Mouse (Mus musculus): ENCODE data around the gene Rundc1. TPM values are rescaled to one million over a fixed set of nuclear protein-coding genes. Genes with fewer than 3 reads are reported as not detected.

The Rundc1 gene
- polyA plus RNA-seq, 1 experiment from 2014 or later = 24.5 TPM

GRCm38 (mm10) chr11:101418991-101419390, 5.9 kb upstream of the Rundc1 start:
- WGBS = 62% methylated on average over 6 of the region's 6 CpGs
- Histone ChIP-seq H3K27me3 (ENCODE audit: control insufficient read depth, insufficient read depth, low read length) (no peaks in the 10 kb centered on the region), H3K36me3 (ENCODE audit: control insufficient read depth, insufficient read depth, low read length) (no peaks in the 10 kb centered on the region), H3K9ac (ENCODE audit: low read length) (no peak overlapping the region), H3K4me1 (replicated peaks; ENCODE audit: control insufficient read depth, insufficient read depth, low read length) (peaks cover 3% of the 10 kb centered on the region), H3K27ac (ENCODE audit: low read depth, low read length) (no peak overlapping the region), H3K4me3 (ENCODE audit: low read depth, low read length) (no peak overlapping the region), H3K4me2 (ENCODE audit: low read depth, low read length, severe bottlenecking) (no peak overlapping the region), H3K9me3 (ENCODE audit: control insufficient read depth, low read length) (no peaks in the 10 kb centered on the region)
- no peak for ATAC-seq (replicated peaks; ENCODE audit: low FRiP score)
- DNase-seq (ENCODE audit: low spot score) = no peak

DNA sequence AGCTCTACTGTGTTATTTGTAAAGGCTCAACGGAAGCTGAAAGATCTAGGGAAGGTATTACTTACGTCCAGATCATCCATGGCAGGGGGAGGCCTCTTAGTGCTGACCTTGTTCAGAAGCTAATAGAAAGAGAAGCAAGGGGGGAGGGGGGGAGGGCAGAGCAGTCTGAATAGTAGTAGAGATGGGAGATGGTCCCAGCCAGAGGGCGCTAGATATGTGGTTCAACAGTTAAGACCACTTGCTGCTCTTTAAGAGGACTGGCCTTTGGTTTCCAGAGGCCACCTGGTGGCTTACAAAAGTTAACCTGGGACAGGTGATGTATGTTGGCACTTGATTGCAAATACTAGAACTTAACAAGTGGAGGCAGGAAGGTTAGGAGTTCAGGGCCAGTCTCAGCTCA, 5.3 kb upstream of the Rundc1 start:
- no peak for ATAC-seq (replicated peaks; ENCODE audit: low FRiP score)
- WGBS = 14% methylated on average over 3 of the region's 3 CpGs
- no peak overlapping the region for H3K4me2 ChIP-seq (ENCODE audit: low read depth, low read length, severe bottlenecking)
- no peak overlapping the region for H3K9ac ChIP-seq (ENCODE audit: low read length)
- no peaks in the 10 kb centered on the region for H3K9me3 ChIP-seq (ENCODE audit: control insufficient read depth, low read length)
- H3K36me3 ChIP-seq (ENCODE audit: control insufficient read depth, insufficient read depth, low read length) = no peaks in the 10 kb centered on the region
- H3K27ac ChIP-seq (ENCODE audit: low read depth, low read length) = no peak overlapping the region
- H3K4me1 ChIP-seq (replicated peaks; ENCODE audit: control insufficient read depth, insufficient read depth, low read length) = peaks cover 3% of the 10 kb centered on the region
- no peak for DNase-seq (ENCODE audit: low spot score)
- no peak overlapping the region for H3K4me3 ChIP-seq (ENCODE audit: low read depth, low read length)
- no peaks in the 10 kb centered on the region for H3K27me3 ChIP-seq (ENCODE audit: control insufficient read depth, insufficient read depth, low read length)

DNA sequence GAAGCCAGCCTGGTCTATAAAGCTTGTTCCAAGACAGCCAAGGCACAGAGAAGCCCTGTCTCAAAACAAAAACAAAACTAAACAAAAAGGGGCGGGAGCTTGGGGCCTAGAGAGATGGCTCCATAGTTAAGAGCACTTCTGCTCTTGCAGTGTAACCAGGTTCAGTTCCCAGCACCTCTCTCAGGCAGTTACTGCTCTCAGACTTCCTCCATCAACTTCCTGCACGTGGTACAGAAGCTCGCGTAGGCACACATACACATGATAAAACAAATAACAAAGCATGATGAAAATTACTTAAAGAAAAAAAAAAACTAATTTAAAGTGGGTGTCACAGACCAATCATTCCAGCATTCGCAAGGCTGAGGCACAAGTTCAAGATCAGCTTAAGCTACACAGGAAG, 4.7 kb upstream of the Rundc1 start:
- Histone ChIP-seq H3K27me3 (ENCODE audit: control insufficient read depth, insufficient read depth, low read length) (no peaks in the 10 kb centered on the region), H3K9ac (ENCODE audit: low read length) (no peak overlapping the region), H3K4me3 (ENCODE audit: low read depth, low read length) (no peak overlapping the region), H3K36me3 (ENCODE audit: control insufficient read depth, insufficient read depth, low read length) (no peaks in the 10 kb centered on the region), H3K9me3 (ENCODE audit: control insufficient read depth, low read length) (no peaks in the 10 kb centered on the region), H3K4me1 (replicated peaks; ENCODE audit: control insufficient read depth, insufficient read depth, low read length) (peaks cover 3% of the 10 kb centered on the region), H3K4me2 (ENCODE audit: low read depth, low read length, severe bottlenecking) (no peak overlapping the region), H3K27ac (ENCODE audit: low read depth, low read length) (no peak overlapping the region)
- DNase-seq (ENCODE audit: low spot score) = no peak
- ATAC-seq (replicated peaks; ENCODE audit: low FRiP score) = no peak
- WGBS = 83% methylated on average over 5 of the region's 5 CpGs

GRCm38 (mm10) chr11:101424105-101424851, 607 bp upstream of the Rundc1 start, which contains the start of gene Gm27029:
Gm27029 (minus strand) TSS chr11:101424796.
- H3K9ac ChIP-seq (ENCODE audit: low read length) = peak within 1 kb of the TSS; percentile 78
- ATAC-seq (replicated peaks; ENCODE audit: low FRiP score) (0 out of 2 replicates have a peak, but pooled peaks have one; percentile 37), DNase-seq (ENCODE audit: low spot score) (peak; percentile 49)
- no peaks in the 10 kb centered on the region for H3K9me3 ChIP-seq (ENCODE audit: control insufficient read depth, low read length)
- peak within 1 kb of the TSS; percentile 84 for H3K4me2 ChIP-seq (ENCODE audit: low read depth, low read length, severe bottlenecking)
- H3K27me3 ChIP-seq (ENCODE audit: control insufficient read depth, insufficient read depth, low read length) = no peaks in the 10 kb centered on the region
- WGBS = 5% methylated on average over 23 of the region's 23 CpGs
- H3K36me3 ChIP-seq (ENCODE audit: control insufficient read depth, insufficient read depth, low read length) = no peaks in the 10 kb centered on the region
- H3K4me3 ChIP-seq (ENCODE audit: low read depth, low read length) = peak within 1 kb of the TSS; percentile 95
- peak within 1 kb of the TSS; percentile 8 for H3K27ac ChIP-seq (ENCODE audit: low read depth, low read length)
- peaks cover 7% of the 10 kb centered on the region; the same call in 1 of the 2 replicates for H3K4me1 ChIP-seq (replicated peaks; ENCODE audit: control insufficient read depth, insufficient read depth, low read length)

DNA sequence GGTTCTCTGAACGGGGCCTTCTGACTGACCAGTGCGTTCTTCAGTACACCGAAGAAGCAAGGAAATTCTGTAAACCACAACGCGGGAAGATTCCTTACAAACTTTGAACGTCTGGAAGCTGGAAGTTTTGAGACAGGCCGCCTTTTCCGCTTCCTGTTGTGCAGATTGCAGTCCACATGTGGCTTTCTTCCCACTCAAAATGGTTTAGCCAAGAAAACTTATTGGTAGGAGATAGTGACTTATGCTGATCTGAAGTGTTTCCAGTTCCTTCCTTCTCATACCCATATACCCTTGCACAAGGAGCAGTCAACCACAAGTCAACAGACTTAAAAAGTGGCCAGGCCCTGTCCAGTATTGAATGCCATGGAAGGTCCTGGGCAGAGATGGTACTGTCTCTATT, 1.3 kb downstream of the Rundc1 start:
- H3K4me2 ChIP-seq (ENCODE audit: low read depth, low read length, severe bottlenecking) = peak overlapping the region; percentile 84
- H3K4me1 ChIP-seq (replicated peaks; ENCODE audit: control insufficient read depth, insufficient read depth, low read length) = peaks cover 7% of the 10 kb centered on the region; the same call in 1 of the 2 replicates
- H3K36me3 ChIP-seq (ENCODE audit: control insufficient read depth, insufficient read depth, low read length) = peaks cover 4% of the 10 kb centered on the region; the same call in 1 of the 2 replicates
- no peak for ATAC-seq (replicated peaks; ENCODE audit: low FRiP score)
- DNase-seq (ENCODE audit: low spot score) = no peak
- WGBS = 72% methylated on average over 8 of the region's 8 CpGs
- H3K27me3 ChIP-seq (ENCODE audit: control insufficient read depth, insufficient read depth, low read length) = no peaks in the 10 kb centered on the region
- no peak overlapping the region for H3K27ac ChIP-seq (ENCODE audit: low read depth, low read length)
- peak overlapping the region; percentile 78 for H3K9ac ChIP-seq (ENCODE audit: low read length)
- peak overlapping the region; percentile 95 for H3K4me3 ChIP-seq (ENCODE audit: low read depth, low read length)
- no peaks in the 10 kb centered on the region for H3K9me3 ChIP-seq (ENCODE audit: control insufficient read depth, low read length)

DNA sequence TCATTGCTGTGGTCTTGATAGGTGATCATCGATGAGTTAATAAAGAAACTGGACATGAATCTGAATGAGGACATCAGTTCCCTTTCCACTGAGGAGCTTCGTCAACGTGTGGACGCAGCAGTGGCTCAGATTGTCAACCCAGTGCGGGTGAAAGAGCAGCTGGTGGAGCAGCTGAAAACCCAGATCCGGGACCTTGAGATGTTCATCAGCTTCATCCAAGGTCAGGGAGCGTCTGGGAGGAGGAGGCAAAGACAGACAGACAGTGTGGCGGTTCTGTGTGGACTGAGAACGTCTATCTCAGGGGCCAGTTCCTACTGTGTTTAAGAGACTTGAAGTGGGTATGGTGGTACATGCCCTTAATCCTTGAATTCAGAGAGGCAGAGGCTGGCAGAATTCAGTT, 6.4 kb downstream of the Rundc1 start:
- Histone ChIP-seq H3K9ac (ENCODE audit: low read length) (no peak overlapping the region), H3K36me3 (ENCODE audit: control insufficient read depth, insufficient read depth, low read length) (peaks cover 9% of the 10 kb centered on the region; the same call in 1 of the 2 replicates), H3K4me1 (replicated peaks; ENCODE audit: control insufficient read depth, insufficient read depth, low read length) (no peaks in the 10 kb centered on the region), H3K4me2 (ENCODE audit: low read depth, low read length, severe bottlenecking) (no peak overlapping the region), H3K27ac (ENCODE audit: low read depth, low read length) (no peak overlapping the region), H3K27me3 (ENCODE audit: control insufficient read depth, insufficient read depth, low read length) (no peaks in the 10 kb centered on the region), H3K4me3 (ENCODE audit: low read depth, low read length) (no peak overlapping the region), H3K9me3 (ENCODE audit: control insufficient read depth, low read length) (no peaks in the 10 kb centered on the region)
- DNase-seq (ENCODE audit: low spot score) (no peak), ATAC-seq (replicated peaks; ENCODE audit: low FRiP score) (no peak)
- 91% methylated on average over 9 of the region's 9 CpGs for whole genome bisulfite sequencing

GRCm38 (mm10) chr11:101433396-101433795, 8.5 kb downstream of the Rundc1 start:
- Histone ChIP-seq H3K9me3 (ENCODE audit: control insufficient read depth, low read length) (no peaks in the 10 kb centered on the region), H3K9ac (ENCODE audit: low read length) (no peak overlapping the region), H3K4me1 (replicated peaks; ENCODE audit: control insufficient read depth, insufficient read depth, low read length) (no peaks in the 10 kb centered on the region), H3K4me3 (ENCODE audit: low read depth, low read length) (no peak overlapping the region), H3K36me3 (ENCODE audit: control insufficient read depth, insufficient read depth, low read length) (peaks cover 9% of the 10 kb centered on the region; the same call in 1 of the 2 replicates), H3K4me2 (ENCODE audit: low read depth, low read length, severe bottlenecking) (no peak overlapping the region), H3K27me3 (ENCODE audit: control insufficient read depth, insufficient read depth, low read length) (no peaks in the 10 kb centered on the region), H3K27ac (ENCODE audit: low read depth, low read length) (no peak overlapping the region)
- ATAC-seq (replicated peaks; ENCODE audit: low FRiP score) (no peak), DNase-seq (ENCODE audit: low spot score) (no peak)
- WGBS = 93% methylated on average over 13 of the region's 13 CpGs

- Histone ChIP-seq H3K27me3 (ENCODE audit: control insufficient read depth, insufficient read depth, low read length) (no peaks in the 10 kb centered on the region), H3K9ac (ENCODE audit: low read length) (no peak overlapping the region), H3K9me3 (ENCODE audit: control insufficient read depth, low read length) (no peaks in the 10 kb centered on the region), H3K36me3 (ENCODE audit: control insufficient read depth, insufficient read depth, low read length) (peaks cover 5% of the 10 kb centered on the region; the same call in 1 of the 2 replicates), H3K4me3 (ENCODE audit: low read depth, low read length) (no peak overlapping the region), H3K4me2 (ENCODE audit: low read depth, low read length, severe bottlenecking) (no peak overlapping the region), H3K4me1 (replicated peaks; ENCODE audit: control insufficient read depth, insufficient read depth, low read length) (no peaks in the 10 kb centered on the region), H3K27ac (ENCODE audit: low read depth, low read length) (no peak overlapping the region)
- 87% methylated on average over 4 of the region's 4 CpGs for WGBS
- DNase-seq (ENCODE audit: low spot score) (no peak), ATAC-seq (replicated peaks; ENCODE audit: low FRiP score) (no peak)
These were observed 10.9 kb downstream of the Rundc1 start for GRCm38 (mm10) chr11:101435831-101436230.

- Histone ChIP-seq H3K9ac (ENCODE audit: low read length) (no peak overlapping the region), H3K9me3 (ENCODE audit: control insufficient read depth, low read length) (no peaks in the 10 kb centered on the region), H3K4me2 (ENCODE audit: low read depth, low read length, severe bottlenecking) (no peak overlapping the region), H3K27ac (ENCODE audit: low read depth, low read length) (no peak overlapping the region), H3K4me1 (replicated peaks; ENCODE audit: control insufficient read depth, insufficient read depth, low read length) (no peaks in the 10 kb centered on the region), H3K36me3 (ENCODE audit: control insufficient read depth, insufficient read depth, low read length) (peaks cover 5% of the 10 kb centered on the region; the same call in 1 of the 2 replicates), H3K4me3 (ENCODE audit: low read depth, low read length) (no peak overlapping the region), H3K27me3 (ENCODE audit: control insufficient read depth, insufficient read depth, low read length) (no peaks in the 10 kb centered on the region)
- ATAC-seq (replicated peaks; ENCODE audit: low FRiP score) (no peak), DNase-seq (ENCODE audit: low spot score) (no peak)
- 59% methylated on average over 4 of the region's 4 CpGs for WGBS
These were observed 12.0 kb downstream of the Rundc1 start for GRCm38 (mm10) chr11:101436916-101437315.

Data from forebrain, embryonic 11.5 days (tissue).